Mouse (Mus musculus): ENCODE measurements at regions not wholly inside any gene's neighbourhood (a gene's known extent, or its start where the extent isn't known, plus 50 kb on each side); places are given as distances from the start of the nearest gene placed in this dataset.
"Not testable (repeated sequence)": the region's sequence is repeated elsewhere in the genome, so short reads cannot be mapped to it uniquely, and the experiment has no call there.

- ATAC-seq (replicated peaks; ENCODE audit: insufficient number of reproducible peaks, low FRiP score, low TSS enrichment, poor library complexity, severe bottlenecking), result no peak
Observed at GRCm38 (mm10) chr3:147652849-147653248, 800.7 kb downstream of the Ttll7 start.

- not testable (repeated sequence) for ATAC-seq (replicated peaks; ENCODE audit: insufficient number of reproducible peaks, low FRiP score, low TSS enrichment, poor library complexity, severe bottlenecking)
Observed at GRCm38 (mm10) chr3:147635486-147635885, 783.3 kb downstream of the Ttll7 start.

- no peak for ATAC-seq (replicated peaks; ENCODE audit: insufficient number of reproducible peaks, low FRiP score, low TSS enrichment, poor library complexity, severe bottlenecking)
Observed at GRCm38 (mm10) chr3:147631151-147631550, 779.0 kb downstream of the Ttll7 start.

DNA sequence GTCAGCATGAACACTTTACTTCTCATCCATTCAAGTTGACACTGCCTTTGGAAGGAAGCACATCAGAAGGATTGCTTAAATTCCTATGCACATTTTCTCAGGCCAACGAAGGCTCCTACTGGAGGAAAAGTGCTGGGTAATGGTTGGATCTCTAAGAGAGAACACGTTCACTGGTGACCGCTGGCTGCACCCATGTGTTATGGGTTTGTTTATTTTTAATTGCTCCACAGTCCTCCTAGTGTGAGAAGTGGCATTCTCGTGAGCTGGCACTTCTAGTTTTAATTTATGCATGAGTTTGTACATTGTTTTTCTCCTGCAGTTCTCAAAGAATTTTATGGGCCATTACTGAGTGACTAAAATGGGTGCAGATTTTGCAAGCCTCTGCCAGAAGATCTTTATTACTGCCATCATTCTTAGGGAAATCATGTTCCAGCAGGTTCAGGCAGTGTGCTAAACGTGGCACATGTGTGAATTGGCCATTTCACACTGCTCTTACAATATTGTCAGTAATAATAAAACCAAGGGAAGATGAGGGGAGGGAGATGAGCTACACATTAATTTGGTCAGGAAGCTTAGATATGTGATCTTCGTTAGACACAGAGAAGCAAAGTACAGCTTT is 731.6 kb downstream of the Ttll7 start:
- no peak for ATAC-seq (replicated peaks; ENCODE audit: insufficient number of reproducible peaks, low FRiP score, low TSS enrichment, poor library complexity, severe bottlenecking)

DNA sequence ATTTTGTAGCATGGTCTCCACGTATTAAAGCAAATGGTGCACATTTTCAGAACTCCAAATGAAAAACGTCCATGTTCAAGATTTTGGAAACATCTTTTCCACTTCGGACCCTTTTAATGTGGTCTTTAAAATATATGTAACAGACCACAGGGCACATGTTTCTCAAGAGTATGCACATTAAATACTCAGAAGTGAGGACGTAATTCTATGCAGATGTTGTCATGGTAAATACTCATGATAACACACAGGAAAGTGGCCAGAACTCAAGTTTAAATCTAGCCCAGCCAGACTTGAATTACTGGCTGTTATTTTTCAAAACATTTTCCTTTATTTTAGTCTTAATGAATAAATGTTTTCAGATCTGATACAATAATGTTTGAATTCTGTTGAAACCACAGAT is 719.7 kb downstream of the Ttll7 start:
- ATAC-seq (replicated peaks; ENCODE audit: insufficient number of reproducible peaks, low FRiP score, low TSS enrichment, poor library complexity, severe bottlenecking), result no peak

GRCm38 (mm10) chr3:147545329-147546006 is 693.3 kb downstream of the Ttll7 start:
- no peak for ATAC-seq (replicated peaks; ENCODE audit: insufficient number of reproducible peaks, low FRiP score, low TSS enrichment, poor library complexity, severe bottlenecking)

DNA sequence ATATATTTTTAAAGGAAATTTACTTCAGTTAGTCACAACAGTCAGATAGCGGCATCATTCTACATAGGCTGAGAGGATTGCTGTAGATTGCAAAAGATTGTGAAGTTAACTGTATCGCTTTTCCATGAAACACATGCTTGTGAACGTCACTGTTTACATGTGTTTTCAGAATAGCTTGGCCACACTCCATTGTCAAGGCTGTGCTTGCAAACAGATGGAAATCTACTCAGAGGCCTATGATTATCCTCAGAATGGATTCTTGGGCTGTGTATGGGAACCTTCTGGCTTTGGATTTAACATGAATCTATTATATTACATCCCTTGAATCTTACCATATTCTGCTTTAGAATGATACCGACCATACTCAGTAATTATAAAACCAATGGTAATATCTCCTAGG is 690.1 kb downstream of the Ttll7 start:
- ATAC-seq (replicated peaks; ENCODE audit: insufficient number of reproducible peaks, low FRiP score, low TSS enrichment, poor library complexity, severe bottlenecking), result no peak

GRCm38 (mm10) chr3:147537584-147537983 is 685.4 kb downstream of the Ttll7 start:
- ATAC-seq (replicated peaks; ENCODE audit: insufficient number of reproducible peaks, low FRiP score, low TSS enrichment, poor library complexity, severe bottlenecking), result no peak

DNA sequence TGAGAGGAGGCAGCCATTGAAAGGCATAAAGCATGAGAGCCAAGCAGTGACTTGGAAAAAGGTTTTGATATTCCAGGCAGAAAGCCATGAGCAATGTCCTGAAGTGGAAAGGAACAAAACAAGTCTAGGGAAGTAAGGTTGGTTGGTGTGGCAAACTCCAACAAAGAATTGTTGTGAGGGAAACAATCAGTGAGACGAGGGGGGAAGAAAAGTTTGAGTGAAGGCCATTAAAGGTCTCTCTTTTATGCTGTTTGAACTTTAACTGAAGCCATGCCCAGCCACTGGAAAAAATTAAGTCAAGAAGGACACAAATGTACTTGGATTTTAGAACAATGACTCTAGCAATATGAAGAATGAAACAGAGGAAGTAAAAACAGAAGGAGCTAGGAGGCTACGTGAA is 680.0 kb downstream of the Ttll7 start:
- no peak for ATAC-seq (replicated peaks; ENCODE audit: insufficient number of reproducible peaks, low FRiP score, low TSS enrichment, poor library complexity, severe bottlenecking)

- ATAC-seq (replicated peaks; ENCODE audit: insufficient number of reproducible peaks, low FRiP score, low TSS enrichment, poor library complexity, severe bottlenecking), result no peak
Observed at GRCm38 (mm10) chr3:147531608-147532180, 679.5 kb downstream of the Ttll7 start.

All from monocyte, adult 5-6 weeks (primary cell).